Mouse (Mus musculus): ENCODE results near the gene Sgsm1.

Gene Sgsm1

DNA sequence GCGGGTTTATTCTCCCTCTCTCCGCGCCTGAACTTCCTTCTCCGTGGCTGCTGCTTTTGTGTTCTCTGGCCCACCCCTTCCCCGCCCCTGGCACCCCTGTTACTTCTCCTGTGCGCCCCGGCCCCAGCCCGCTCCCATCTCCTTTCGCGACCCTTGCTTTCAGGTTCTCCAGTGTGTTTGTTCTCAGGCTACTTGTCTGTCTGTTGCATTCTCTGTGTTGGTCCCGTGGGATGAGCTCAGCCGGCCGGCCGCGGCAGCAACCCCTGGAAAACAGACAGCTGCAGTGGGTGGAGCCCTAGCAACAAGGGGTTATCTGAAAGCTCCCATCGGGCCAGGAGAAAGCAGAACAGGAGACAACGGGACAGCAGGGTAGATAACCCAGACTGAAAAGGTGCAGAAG is 25.1 kb upstream of the Sgsm1 start:
- no peak for DNase-seq (ENCODE audit: low read depth, low spot score)
- Histone ChIP-seq H3K27me3 (ENCODE audit: control insufficient read depth, insufficient read depth, low read length, poor library complexity, severe bottlenecking) (no peaks in the 10 kb centered on the region), H3K36me3 (ENCODE audit: control insufficient read depth, insufficient read depth, low read length, poor library complexity, severe bottlenecking) (no peaks in the 10 kb centered on the region)

DNA sequence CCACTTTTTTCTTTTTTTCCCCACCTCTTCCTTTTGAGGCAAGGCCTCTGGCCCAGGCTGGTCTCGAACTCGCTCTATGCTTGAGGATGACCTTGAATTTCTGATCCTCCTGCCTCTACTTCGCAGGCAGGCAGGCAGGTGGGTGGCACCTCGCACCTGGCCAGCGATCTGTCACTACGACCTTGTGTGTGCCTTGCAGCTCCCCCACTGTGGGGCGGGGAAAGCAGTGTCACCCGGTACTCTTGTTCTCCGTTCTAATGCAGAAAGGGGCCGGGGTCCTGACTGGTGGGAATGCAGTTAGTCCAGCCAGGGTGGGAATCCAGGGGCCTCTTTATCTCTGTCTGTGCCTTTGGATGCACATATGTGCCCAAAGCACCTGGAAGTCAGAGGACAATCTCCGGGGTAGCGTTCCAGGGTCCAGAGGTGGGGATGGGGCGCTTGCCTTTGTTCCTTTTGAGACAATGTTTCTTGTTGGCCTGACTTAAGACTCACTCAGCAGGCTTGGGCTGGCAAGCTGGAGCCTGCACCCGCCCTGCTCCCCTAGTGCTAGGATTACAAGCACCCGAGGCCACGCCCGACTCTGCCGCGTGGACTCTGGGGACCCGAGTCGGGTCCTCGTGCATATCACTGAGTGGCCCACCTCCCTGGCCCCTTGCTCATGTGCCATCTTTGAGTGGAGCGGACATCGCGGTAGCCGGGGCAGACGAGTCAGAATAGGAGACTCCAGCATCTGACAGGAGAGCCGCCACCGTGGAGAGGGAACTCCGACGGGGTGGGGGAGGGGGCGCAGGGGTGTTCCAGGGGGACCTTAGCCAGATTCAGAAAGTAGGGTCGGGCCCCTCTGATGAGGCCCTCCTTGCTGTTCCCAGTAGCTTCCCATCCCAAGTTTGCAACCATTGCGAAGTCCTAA is 24.3 kb upstream of the Sgsm1 start:
- Histone ChIP-seq H3K27me3 (ENCODE audit: control insufficient read depth, insufficient read depth, low read length, poor library complexity, severe bottlenecking) (no peaks in the 10 kb centered on the region), H3K36me3 (ENCODE audit: control insufficient read depth, insufficient read depth, low read length, poor library complexity, severe bottlenecking) (no peaks in the 10 kb centered on the region)
- DNase-seq (ENCODE audit: low read depth, low spot score), result no peak

DNA sequence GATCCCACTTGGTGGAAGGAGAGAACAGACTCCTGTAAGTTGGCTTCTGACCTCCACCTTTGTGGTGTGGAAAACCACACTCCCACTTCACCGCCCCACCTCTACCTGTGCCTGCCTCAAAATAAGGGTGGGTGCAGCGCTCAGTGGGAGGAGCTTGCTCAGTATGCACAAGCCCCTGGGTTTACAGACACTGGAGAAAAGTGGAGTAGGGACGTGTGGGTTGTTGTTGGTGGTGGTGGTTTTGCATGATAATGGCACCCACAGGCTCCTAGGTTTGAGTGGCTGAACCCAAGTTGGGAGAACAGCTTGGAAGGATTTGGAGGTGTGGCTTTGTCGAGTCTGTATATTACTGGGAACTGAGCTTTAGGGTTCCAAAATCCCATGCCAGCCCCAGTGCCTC is 22.3 kb upstream of the Sgsm1 start:
- Histone ChIP-seq H3K36me3 (ENCODE audit: control insufficient read depth, insufficient read depth, low read length, poor library complexity, severe bottlenecking) (no peaks in the 10 kb centered on the region), H3K27me3 (ENCODE audit: control insufficient read depth, insufficient read depth, low read length, poor library complexity, severe bottlenecking) (no peaks in the 10 kb centered on the region)
- DNase-seq (ENCODE audit: low read depth, low spot score), result no peak

DNA sequence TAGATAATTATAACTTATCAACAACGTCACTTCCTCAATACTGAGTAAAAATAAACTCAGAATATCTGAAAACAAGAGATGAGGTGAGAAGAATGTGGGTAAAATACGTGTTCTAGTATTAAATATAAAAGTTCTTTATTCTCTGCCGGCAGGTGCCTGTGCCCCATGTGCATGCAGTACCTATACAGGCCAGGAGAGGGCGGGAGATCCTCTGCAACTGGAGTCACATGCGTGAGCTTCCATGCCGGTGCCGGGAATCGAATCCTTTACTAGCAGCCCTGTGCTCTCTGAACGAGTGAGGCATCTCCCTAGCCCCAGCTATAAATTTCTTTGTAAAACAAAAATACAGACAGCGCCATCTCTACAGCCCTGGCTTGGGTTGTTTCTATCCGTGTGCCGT is 21.7 kb upstream of the Sgsm1 start:
- Histone ChIP-seq H3K27me3 (ENCODE audit: control insufficient read depth, insufficient read depth, low read length, poor library complexity, severe bottlenecking) (no peaks in the 10 kb centered on the region), H3K36me3 (ENCODE audit: control insufficient read depth, insufficient read depth, low read length, poor library complexity, severe bottlenecking) (no peaks in the 10 kb centered on the region)
- peak; percentile 22 for DNase-seq (ENCODE audit: low read depth, low spot score)

DNA sequence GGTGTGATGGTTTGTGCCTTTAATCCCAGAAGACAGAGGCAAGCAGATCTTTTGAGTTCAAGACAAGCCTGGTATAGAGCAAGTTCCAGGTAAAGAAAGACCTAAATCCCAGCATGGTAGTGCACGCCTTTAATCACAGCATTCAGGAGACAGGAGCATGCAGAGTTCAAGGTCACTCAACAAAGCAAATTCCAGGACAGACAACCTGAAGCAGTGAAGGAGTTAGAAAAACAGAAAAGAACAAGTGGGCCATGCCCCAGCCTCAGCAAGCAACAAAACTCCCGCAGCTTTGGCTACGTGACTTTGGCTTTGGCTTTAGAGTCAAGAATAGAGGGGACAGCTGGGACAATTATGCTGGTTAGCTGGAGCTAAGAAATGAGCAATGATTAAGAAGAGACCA is 19.6 kb upstream of the Sgsm1 start:
- H3K27me3 ChIP-seq (ENCODE audit: control insufficient read depth, insufficient read depth, low read length, poor library complexity, severe bottlenecking), result no peaks in the 10 kb centered on the region
- DNase-seq (ENCODE audit: low read depth, low spot score), result no peak
- no peaks in the 10 kb centered on the region for H3K36me3 ChIP-seq (ENCODE audit: control insufficient read depth, insufficient read depth, low read length, poor library complexity, severe bottlenecking)

DNA sequence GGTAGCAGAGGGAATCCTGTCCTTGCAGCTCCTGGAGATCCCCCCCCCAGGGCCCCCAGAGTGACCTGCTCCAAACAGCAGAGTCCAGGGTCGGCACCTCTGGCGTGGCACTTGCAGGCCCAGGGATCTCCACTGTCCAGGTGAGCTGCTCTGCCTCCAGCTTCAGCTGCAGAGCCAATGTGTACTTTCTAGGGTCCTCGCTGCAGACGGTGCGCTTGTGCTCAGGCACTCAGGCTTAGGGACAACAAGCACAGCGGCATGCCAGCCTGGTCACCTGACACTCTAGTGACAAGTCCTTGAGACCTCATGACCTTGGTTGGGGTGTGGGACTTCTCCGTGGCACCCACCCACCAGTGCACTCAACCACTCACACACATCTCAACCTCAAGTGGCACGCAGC is 18.9 kb upstream of the Sgsm1 start:
- DNase-seq (ENCODE audit: low read depth, low spot score), result no peak
- Histone ChIP-seq H3K36me3 (ENCODE audit: control insufficient read depth, insufficient read depth, low read length, poor library complexity, severe bottlenecking) (no peaks in the 10 kb centered on the region), H3K27me3 (ENCODE audit: control insufficient read depth, insufficient read depth, low read length, poor library complexity, severe bottlenecking) (no peaks in the 10 kb centered on the region)

DNA sequence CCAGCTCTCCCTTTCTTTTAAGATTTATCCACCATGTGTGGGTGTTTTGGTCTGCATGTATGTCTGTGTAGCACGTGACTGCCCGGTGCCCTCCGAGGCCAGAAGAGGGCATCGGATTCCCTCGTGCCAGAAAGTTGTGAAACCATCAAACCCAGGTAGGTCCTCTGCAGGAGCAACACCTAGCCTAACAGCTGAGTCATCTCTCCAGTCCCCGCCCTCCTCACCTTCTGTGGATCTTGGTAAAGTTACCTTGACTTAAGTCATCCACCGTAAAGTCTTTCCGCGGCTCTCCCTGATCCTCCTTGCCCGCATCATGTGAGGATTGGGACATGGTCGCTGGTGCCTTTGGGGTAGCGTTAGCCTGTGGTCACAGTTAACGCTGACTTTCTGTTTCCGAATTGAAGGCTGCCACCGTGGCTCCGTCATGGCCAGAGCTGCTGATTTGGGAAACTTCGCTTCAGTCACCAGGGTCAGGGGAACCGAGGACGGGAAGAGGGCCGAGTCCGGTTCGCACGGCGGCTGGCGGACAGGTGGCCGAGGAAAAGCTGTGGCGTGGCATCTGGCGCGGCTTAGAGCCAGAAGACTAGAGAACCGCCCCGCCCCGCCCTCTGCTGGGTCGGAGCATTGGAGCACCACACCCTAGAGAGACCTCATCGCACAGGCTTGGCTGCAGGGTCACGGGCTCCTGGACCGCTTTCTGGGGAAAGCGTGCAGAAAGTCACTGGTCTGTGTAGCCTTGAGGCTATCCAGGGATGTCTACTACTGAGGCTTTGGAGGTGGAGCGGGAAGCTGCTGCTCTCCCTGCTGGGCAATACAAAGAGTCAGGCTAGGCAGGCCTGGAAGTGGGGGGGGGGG is 13.4 kb upstream of the Sgsm1 start:
- Histone ChIP-seq H3K27me3 (ENCODE audit: control insufficient read depth, insufficient read depth, low read length, poor library complexity, severe bottlenecking) (no peaks in the 10 kb centered on the region), H3K36me3 (ENCODE audit: control insufficient read depth, insufficient read depth, low read length, poor library complexity, severe bottlenecking) (no peaks in the 10 kb centered on the region)
- no peak for DNase-seq (ENCODE audit: low read depth, low spot score)

DNA sequence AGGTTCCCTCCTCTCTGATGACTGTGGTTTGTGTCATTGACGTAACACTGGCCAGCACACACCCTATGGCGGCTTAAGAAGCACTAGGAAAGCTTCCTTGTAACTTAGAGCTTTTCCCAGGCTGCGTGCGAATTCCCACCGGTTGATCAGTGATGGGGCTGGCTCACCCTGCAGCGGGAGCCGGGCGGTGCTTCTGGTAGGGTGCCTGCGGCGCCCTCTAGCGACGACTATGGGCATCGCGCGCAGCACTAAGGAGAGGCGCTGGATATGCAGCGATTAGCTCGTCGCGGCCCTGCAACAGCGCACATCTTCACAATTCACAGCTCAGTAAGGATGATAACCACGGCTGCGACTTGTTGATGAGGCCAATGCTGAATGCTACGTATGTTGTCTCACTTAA is 3.4 kb upstream of the Sgsm1 start:
- H3K27me3 ChIP-seq (ENCODE audit: control insufficient read depth, insufficient read depth, low read length, poor library complexity, severe bottlenecking), result no peaks in the 10 kb centered on the region
- DNase-seq (ENCODE audit: low read depth, low spot score), result peak; percentile 23
- H3K36me3 ChIP-seq (ENCODE audit: control insufficient read depth, insufficient read depth, low read length, poor library complexity, severe bottlenecking), result no peaks in the 10 kb centered on the region

DNA sequence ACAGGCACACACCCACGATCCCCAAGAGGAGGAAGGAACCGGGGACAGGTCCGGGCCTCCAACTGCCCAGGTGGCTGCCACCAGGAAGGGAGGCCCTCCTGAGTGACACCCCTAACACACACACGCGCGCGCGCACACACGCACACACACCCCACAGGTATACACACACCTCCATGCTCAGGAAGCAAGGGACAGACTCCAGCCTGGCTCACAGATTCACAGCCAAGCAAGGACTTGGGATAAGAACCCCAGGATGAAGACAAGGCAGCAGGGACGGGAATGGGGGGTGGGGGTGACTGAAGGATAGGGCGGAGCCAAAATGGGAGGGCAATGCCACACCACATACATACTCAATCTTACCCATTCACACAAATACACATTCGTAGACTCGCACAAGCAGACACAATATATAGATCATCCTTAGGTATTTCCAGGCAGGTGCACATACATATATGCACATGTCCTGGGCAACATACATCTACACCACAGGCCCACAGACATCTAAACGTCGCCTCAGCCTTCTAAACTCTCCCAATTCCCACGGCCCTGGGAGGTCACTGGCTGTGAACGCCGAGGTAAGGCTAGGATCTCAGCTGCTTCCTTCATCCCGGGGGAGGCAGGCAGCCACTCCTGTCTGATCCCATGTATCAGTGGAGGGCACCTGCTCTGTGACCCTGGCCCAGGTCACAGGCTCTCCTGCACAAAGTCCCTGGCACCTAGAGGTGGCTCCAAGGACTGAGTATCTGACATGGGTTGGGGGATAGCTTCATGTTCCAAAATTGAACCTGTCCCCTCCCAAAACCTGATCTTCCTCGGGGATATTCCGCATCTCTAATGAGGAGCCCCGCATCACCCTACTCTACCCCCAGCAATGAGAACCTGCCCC is 852 bp downstream of the Sgsm1 start:
- Histone ChIP-seq H3K27me3 (ENCODE audit: control insufficient read depth, insufficient read depth, low read length, poor library complexity, severe bottlenecking) (no peaks in the 10 kb centered on the region), H3K36me3 (ENCODE audit: control insufficient read depth, insufficient read depth, low read length, poor library complexity, severe bottlenecking) (no peaks in the 10 kb centered on the region)
- DNase-seq (ENCODE audit: low read depth, low spot score), result no peak

DNA sequence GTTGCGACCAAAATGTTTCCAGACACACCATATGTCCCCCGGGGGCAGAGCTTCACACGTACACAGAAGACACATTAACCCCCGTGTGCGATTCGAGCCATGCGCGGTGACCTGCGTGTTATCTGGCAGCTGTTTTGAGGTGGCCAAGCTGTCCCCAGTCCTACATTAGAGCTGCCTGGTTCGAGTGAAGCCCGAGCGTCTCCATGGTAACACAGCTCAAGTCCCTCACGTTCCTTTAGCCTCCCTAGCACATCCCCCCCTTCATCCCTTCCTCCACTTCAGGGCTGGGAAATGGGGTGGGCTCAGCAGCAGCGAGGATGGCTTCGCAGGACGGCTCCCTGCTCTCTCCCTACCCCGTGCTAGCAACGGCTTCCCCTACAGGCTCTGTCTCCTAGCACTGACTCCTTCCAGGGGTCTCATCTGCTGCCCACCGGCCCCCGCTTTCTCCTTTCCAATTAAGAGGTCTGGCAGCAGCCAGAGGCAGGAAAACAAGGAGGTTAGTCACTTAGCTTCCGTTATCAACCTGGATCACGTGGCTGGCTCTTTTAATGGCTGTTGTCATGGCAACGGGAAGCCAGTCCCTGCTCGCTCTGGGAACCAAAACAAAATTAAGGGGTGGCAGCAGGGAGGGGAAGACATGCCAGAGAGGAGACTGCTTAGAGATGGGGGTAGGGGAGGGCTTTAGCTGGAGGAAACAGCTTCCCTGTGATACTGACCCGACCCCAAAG is 3.7 kb downstream of the Sgsm1 start:
- no peaks in the 10 kb centered on the region; the same call in 1 of the 2 replicates for H3K27me3 ChIP-seq (ENCODE audit: control insufficient read depth, insufficient read depth, low read length, poor library complexity, severe bottlenecking)
- no peak for DNase-seq (ENCODE audit: low read depth, low spot score)

DNA sequence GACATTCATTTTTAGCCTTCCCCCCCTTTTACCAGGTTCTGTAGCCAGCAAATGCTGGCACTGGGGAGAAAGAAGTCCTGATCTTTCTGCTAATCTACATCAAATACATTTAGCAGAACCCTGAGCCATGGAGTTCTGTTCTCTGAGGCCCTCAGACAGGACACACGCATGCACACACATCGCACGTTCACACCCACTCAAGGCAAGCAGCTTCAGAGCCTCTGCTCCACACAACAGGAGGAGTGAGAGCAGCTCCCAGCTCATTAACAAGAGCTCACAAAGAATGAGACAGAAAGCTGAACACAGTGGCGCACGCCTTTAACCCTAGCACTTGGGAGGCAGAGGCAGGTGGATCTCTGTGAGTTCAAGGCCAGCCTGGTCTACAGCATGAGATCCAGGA is 6.1 kb downstream of the Sgsm1 start:
- no peak for DNase-seq (ENCODE audit: low read depth, low spot score)
- no peaks in the 10 kb centered on the region; the same call in 1 of the 2 replicates for H3K27me3 ChIP-seq (ENCODE audit: control insufficient read depth, insufficient read depth, low read length, poor library complexity, severe bottlenecking)
- no peaks in the 10 kb centered on the region for H3K36me3 ChIP-seq (ENCODE audit: control insufficient read depth, insufficient read depth, low read length, poor library complexity, severe bottlenecking)

More for the DNA sequence above, 3.7 kb downstream of the Sgsm1 start:
- no peaks in the 10 kb centered on the region for H3K36me3 ChIP-seq (ENCODE audit: control insufficient read depth, insufficient read depth, low read length, poor library complexity, severe bottlenecking)

DNA sequence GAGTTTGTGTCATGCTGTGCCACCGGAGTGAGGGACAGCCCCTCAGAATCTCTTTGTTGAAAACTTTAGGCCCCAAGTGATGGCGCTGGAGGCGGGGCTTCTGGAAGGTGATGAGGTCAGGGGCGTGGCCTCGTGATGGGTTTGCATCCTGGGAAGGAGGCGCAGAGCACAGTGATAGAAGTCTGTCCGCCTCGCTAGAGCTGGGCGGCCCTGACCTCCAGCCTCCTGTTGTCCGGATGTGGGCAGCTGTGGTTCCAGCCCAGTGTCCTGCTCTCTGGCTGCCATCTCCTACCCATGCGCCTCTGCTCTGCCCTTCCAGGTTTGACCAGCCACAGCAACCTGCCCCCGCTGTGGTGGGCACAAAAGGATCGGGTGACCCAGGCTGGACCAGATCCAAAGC is 8.7 kb downstream of the Sgsm1 start:
- no peak for DNase-seq (ENCODE audit: low read depth, low spot score)
- H3K27me3 ChIP-seq (ENCODE audit: control insufficient read depth, insufficient read depth, low read length, poor library complexity, severe bottlenecking), result no peaks in the 10 kb centered on the region; the same call in 1 of the 2 replicates

DNA sequence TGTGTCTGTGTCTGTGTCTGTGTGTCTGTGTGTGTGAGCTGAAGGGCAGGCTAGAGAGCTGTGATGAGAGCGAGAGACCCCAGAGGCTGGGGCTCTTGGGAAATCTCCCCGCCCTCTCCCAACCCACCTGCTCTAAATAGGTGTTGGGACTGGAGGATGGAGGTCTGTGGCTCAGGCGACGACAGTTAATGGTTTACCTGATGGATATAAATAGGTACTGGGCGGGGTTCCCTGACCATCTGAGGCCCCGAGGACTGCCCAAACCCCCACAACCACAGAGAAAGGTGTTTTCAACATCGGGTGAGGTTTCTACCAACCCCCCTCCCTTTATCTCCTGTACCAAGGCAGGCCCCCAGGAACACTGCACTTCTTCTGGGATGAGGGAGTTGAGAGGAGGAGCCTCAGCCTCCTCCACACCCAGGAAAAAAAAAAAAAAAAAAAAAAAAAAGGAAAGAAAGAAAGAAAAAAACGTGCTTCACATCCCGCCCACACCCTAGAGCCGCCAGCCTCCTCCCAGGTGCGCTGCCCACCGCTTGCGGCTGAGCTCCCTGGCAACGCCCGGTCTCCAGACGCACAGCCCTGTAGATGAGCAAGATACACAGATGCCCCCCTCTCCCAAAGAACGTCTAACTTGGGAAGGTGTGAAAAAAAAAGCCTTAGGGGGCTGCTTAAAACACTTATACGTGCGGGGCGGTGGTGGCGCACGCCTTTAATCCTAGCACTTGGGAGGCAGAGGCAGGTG is 10.3 kb downstream of the Sgsm1 start:
- no peaks in the 10 kb centered on the region for H3K36me3 ChIP-seq (ENCODE audit: control insufficient read depth, insufficient read depth, low read length, poor library complexity, severe bottlenecking)
- no peaks in the 10 kb centered on the region; the same call in 1 of the 2 replicates for H3K27me3 ChIP-seq (ENCODE audit: control insufficient read depth, insufficient read depth, low read length, poor library complexity, severe bottlenecking)
- DNase-seq (ENCODE audit: low read depth, low spot score), result no peak

More for the DNA sequence above, 8.7 kb downstream of the Sgsm1 start:
- H3K36me3 ChIP-seq (ENCODE audit: control insufficient read depth, insufficient read depth, low read length, poor library complexity, severe bottlenecking), result no peaks in the 10 kb centered on the region
